Mouse (Mus musculus) cortical plate, adult 2 months (tissue): ENCODE results near the gene Pip5k1b. TPM values are rescaled to one million over a fixed set of nuclear protein-coding genes. Genes with fewer than 3 reads are reported as not detected.

Source experiments
- H3K27ac ChIP-seq: fragments of 200-500 bp; 2 replicates; pipeline ENCODE4 v1.5.1; 2012; ENCODE audit warnings: low read length, control low read depth, inconsistent platforms; ENCODE audit not compliant: insufficient read depth
- H3K4me1 ChIP-seq: fragments of 200-500 bp; 2 replicates; pipeline ENCODE4 v1.6.1; 2011; ENCODE audit warnings: low read length; ENCODE audit not compliant: control insufficient read depth, insufficient read depth
- H3K4me3 ChIP-seq: fragments of 200-500 bp; 2 replicates; pipeline ENCODE4 v1.5.1; 2011; ENCODE audit warnings: mild to moderate bottlenecking, low read length, control low read depth; ENCODE audit not compliant: insufficient read depth
- CTCF ChIP-seq: fragments of 200-500 bp; IDR thresholded peaks from 2 replicates; pipeline ENCODE4 v1.5.1; 2011; ENCODE audit warnings: mild to moderate bottlenecking, control low read depth, low read length; ENCODE audit not compliant: insufficient read depth; ENCODE audit errors: extremely low read depth
- POLR2A ChIP-seq: fragments of 200-500 bp; IDR thresholded peaks from 2 replicates; pipeline ENCODE4 v1.6.1; 2011; ENCODE audit warnings: mild to moderate bottlenecking, low read length, control low read depth; ENCODE audit not compliant: insufficient read depth; ENCODE audit errors: extremely low read depth
- polyA plus RNA-seq: library from polyadenylated mRNA; depleted of rRNA; stranded (reverse); fragments of >200 nt; gene quantifications from 2 replicates; pipeline ENCODE4 v1.2.3, GENCODE M21; 2012

Pip5k1b gene
- polyA plus RNA-seq, 1 experiment = 11.9 TPM

DNA sequence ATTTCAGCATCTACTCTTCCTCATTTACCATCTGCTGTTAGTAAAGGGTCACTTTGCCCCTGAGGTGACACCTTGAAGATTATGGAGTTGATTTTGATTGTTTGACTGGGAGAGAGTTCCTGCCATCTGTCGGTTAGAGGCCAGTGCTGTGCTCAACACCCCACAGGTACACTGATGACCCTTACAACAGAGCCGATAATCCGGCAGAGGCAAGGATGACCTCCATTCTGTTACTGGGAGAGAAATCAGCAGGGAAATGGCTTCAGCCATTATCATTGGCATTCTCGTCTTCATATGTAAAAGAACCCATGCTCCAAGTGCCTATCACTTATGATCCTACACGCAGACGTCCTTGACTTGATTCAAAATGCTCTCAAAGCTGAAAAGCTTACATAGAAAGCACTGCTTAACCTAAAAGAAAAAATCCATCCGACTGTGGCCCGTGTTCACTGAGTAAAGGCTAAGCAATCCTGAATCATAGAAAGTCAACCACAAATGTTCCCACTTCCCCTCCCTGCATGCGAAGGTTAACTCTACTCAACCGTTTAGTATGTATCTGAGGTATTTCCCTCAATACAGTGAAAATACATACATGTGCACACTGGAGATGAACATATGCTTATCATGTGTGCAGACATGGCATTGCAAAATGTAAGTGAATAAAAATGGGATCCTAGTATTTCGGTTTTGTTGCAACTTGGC, 146.7 kb downstream of the Pip5k1b start:
- TF ChIP-seq CTCF = no peak
- no peak for TF ChIP-seq POLR2A
- no peaks in the 10 kb centered on the region for H3K4me1 ChIP-seq
- no peak overlapping the region for H3K27ac ChIP-seq
- no peak overlapping the region for H3K4me3 ChIP-seq

DNA sequence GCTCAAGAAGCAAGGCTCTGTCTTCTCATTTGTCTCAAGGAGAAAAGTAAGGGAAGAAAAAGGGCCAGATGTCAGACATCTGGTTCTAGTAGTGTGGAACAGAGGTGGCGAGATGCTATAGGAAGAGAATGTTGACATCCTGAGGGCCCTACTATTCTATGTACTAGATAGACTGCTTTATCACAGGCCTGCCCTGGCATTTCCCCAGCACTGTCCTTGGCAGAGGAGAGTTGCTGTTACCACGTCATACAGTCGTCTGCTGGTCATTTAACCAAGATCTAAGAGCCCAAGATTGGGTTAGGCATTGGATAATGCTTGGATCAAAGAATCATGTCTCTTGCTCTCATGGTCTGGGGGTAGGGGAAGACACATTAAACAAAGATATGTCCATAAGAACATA, 151.0 kb downstream of the Pip5k1b start:
- no peak for TF ChIP-seq CTCF
- no peak for TF ChIP-seq POLR2A
- Histone ChIP-seq H3K4me3 (no peak overlapping the region), H3K27ac (no peak overlapping the region), H3K4me1 (peaks cover 2% of the 10 kb centered on the region; the same call in 1 of the 2 replicates)

DNA sequence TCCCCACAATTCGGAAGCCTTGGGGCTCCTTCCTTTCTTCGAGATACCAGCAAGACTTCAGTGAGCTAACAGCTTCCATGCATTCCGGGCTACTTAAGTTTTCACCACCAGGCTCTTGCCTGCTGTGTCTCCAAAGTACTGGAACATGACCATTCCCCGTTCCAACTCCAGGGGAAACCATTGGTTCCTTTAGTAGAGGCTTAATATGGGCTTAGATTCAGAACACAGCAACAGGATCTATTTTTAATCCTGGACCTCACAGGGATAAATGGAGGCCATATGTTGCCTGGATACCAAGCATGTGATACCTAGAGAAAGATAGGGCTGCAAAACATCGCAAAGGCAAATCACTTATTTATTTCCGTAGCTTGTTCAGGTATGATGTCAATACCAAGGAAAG, 152.4 kb downstream of the Pip5k1b start:
- Histone ChIP-seq H3K27ac (no peak overlapping the region), H3K4me1 (peaks cover 2% of the 10 kb centered on the region; the same call in 1 of the 2 replicates), H3K4me3 (no peak overlapping the region)
- TF ChIP-seq POLR2A (no peak), CTCF (no peak)

DNA sequence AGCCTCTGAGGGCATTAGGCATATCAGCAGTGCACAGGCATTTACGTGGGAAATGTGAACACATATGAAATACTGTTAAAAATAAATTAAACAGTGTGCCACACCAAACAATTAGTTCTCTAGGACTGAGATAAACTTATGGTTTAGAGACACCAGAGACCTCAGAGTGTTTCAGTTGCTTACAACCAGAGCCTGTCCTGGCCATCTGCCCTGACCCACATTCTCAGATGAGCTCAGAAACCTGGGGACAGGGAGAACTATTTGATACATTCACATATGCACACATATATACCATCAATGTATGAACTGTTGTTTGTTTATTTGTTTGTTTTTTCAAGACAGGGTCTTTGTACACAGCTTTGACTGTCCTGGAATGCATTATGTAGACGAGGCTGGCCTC, 161.8 kb downstream of the Pip5k1b start:
- Histone ChIP-seq H3K4me1 (no peaks in the 10 kb centered on the region), H3K4me3 (no peak overlapping the region), H3K27ac (no peak overlapping the region; the same call in 1 of the 2 replicates)
- TF ChIP-seq POLR2A (no peak), CTCF (no peak)

DNA sequence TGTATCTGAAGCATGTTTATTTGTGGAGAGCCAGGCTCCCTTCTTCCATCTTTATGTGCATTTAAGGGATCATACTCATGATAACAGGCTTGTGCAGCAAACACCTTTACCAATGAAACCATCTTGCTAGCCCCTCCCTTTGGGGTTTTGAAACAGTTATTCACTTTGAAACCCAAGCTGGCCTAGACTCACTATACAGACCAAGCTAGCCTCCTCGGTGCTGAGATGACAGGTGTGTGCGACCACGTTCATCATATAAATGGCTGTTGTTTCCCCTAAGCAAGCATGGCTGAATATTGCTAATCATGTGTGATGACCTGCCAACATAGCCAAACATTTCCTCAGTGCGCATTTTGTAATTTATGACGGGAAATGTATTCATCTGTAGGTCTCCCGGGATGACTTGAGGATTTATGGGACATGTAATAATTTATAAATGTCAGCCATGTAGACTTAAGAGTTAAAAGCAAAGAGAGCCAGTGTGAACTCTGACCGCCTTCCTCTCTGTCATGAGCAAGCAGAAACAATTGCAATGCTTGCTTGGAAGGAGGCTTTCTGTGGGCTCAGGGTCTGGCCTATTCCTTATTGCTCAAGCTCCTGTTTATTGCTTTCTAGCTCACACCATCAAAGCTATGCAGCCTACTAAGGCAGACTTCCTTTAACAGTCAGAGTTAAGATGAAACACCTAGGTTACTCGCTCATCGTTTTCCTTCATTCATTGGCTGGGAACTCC, 164.0 kb downstream of the Pip5k1b start:
- Histone ChIP-seq H3K4me1 (no peaks in the 10 kb centered on the region), H3K4me3 (no peak overlapping the region), H3K27ac (no peak overlapping the region)
- TF ChIP-seq CTCF (no peak), POLR2A (no peak)

DNA sequence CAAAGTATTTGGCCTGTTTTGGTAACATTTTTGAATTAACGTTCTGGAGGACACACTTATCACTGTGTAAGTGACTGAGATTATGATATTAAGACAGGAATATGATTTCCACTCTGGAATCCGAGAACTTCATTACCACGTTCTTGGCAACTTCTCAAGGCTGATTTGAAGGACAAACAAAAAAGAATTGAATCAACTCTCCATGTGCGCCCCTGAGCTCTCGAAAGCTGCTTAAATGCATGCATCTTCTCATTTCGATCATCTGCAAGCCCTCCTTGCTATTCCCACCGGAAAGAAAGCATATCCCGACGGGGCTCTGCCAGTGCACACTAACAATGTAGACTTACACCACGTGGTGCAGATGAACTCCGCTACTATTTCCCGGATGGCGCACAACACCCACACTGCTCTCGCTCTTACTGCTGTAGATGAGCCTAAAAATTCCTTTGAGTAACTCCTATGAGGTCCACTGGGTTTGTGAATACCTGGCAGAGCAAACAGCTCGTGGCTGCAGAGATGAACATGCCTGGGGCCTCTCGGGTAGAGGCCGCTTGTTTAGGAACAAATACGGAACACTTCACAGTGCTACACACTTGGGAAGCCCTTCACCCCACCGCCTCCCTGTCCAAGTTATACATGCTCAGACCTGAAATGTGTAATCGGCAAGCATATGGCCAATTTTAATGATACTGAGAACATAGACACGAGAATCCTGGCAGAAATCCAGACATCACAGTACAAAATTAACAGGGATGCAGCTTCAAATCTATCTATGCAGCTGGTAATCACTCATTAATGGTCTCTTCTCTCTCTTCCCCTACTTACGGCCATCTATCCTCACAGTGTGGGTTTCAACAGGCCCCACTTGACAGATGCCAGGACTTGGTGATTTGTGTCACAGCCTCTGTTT, 168.5 kb downstream of the Pip5k1b start:
- no peak for TF ChIP-seq POLR2A
- TF ChIP-seq CTCF = no peak
- Histone ChIP-seq H3K27ac (no peak overlapping the region), H3K4me1 (no peaks in the 10 kb centered on the region), H3K4me3 (no peak overlapping the region)

DNA sequence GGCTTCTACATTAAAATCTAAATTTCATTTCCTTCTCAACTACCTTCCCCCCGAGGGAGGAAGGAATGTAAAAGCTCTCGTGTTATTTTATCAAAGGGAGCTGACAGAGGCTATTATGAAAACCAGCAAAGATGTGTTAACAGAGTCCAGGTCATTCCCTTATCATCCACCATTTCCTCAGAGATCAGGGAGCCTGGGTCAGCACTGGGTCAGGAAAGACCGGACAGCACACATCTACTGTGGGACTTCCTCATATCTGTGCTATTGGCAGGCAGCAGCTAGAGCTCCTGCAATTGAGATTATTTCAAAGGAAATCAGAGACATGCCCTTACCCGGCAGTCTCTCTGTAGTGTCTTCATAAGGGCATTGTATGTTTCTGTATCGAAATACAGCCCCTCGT, 177.2 kb downstream of the Pip5k1b start:
- H3K27ac ChIP-seq = no peak overlapping the region
- H3K4me3 ChIP-seq = no peak overlapping the region
- TF ChIP-seq CTCF = no peak
- TF ChIP-seq POLR2A = no peak

DNA sequence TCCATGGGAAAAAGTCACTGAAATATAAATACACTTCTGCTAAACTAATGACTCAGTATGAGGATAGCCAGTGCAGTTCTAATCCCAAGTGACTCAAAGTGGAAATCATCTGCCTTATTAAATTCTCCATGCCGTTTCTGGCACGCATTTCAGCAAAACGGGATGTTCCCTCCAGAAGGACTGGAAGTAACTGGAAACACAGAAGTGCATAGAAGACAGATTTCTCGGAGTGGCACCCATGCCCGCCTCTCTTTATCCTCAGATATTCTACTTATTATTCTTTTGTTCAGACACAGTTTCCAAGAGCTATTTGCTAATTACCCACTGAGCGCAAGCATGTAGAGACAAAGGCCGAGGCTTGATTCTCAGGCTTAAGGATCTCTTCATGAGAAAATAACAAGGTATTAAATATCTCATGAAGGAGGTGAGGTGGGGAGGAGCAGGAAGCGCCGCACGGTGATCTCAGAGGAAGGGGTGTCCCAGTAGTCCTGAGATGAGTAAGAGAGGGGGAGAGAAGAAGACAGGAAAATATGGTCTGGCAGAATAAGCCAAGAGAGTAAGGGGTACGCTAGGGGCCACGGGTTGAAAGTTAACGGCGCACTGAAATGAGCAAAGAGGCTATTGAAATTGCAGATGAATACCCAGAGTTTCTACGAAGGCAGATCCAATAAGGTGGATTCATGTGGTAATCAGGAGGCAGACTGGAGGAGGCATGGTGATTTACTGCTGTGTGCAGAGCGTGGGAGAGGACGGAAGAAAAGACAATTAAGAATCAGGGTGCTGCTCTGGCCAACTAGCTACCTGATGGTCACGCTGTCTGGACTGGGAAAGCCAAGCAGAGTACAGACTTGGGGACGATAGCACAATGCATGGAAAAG, 183.7 kb downstream of the Pip5k1b start:
- H3K27ac ChIP-seq = no peak overlapping the region
- H3K4me1 ChIP-seq = peaks cover 4% of the 10 kb centered on the region; the same call in 1 of the 2 replicates
- no peak overlapping the region for H3K4me3 ChIP-seq
- TF ChIP-seq CTCF = no peak
- TF ChIP-seq POLR2A = no peak

More for the DNA sequence above, 177.2 kb downstream of the Pip5k1b start:
- no peaks in the 10 kb centered on the region for H3K4me1 ChIP-seq

DNA sequence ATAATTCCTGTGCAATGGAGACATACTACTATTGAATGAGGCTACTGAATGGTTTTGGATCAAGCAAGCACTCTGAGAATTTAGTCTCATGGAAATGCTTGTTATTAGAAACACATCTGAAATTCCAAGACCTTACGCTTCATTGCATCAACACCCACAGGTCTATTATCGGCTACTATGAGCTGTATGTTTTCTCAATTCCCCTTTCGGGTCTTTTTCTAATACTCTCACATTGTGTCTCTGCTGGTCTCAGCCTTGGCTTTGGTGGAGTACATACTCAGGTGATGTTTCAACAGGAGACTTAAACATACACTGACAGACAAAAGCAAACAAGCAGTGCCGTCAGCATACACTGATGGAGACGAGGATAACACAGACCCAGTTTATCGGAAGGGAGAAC, 187.3 kb downstream of the Pip5k1b start:
- TF ChIP-seq POLR2A (no peak), CTCF (no peak)
- Histone ChIP-seq H3K4me3 (no peak overlapping the region), H3K27ac (no peak overlapping the region), H3K4me1 (peaks cover 4% of the 10 kb centered on the region; the same call in 1 of the 2 replicates)
